Mouse (Mus musculus) megakaryocyte, adult 5-6 weeks (primary cell): ENCODE results near the gene Tst. TPM values are rescaled to one million over a fixed set of nuclear protein-coding genes. Genes with fewer than 3 reads are reported as not detected.

Experiments used
- ATAC-seq: 2 replicates; pipeline ENCODE4 v1.8.0; 2016; ENCODE audit warnings: mild to moderate bottlenecking, inconsistent platforms; ENCODE audit not compliant: poor library complexity, severe bottlenecking
- total RNA-seq, 2 experiments: library from RNA; stranded (forward) in 1 of 2; stranded (reverse) in 1 of 2; fragments of 153-499, 151-499 nt in 1 of 2; fragments of 221-1000, 200-1000 nt in 1 of 2; gene quantifications; 2 replicates each; pipeline versions ENCODE4 v1.2.3 to v1.2.4; 2015 to 2017

Gene Tst
- total RNA-seq, 2 experiments from 2014 or later = 3.3 to 9.8 TPM

DNA sequence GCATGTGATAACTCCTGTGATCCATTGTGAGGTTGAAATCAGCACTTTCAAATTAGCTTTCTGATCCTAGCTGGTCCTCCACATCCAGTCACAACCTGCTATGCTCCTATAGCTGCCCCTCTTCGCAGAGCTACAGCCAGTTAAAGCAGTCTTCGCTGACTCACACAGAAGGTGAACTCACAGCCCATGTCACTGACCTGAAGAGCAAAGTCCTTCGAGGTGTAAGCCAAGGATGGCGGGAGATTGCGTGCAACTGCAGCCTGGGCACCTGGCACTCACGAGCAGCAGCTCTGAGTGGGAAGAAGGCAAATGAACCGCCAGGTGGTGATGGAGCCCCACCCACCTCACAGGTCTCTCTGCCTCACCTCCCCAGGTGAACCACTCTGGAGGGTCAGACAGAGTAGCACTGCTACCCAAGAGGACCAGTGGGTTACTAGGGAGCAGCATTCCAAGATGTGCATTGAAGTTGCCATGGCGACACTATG is 10.2 kb downstream of the Tst start, which contains the start of gene Tex33:
Gene Tex33, minus strand, starts transcription at position 435 of the 485 bp plus-strand sequence.
- no peak for ATAC-seq

GRCm38 (mm10) chr15:78390855-78391254 is 14.9 kb downstream of the Tst start:
- ATAC-seq = peak; percentile 95

GRCm38 (mm10) chr15:78385564-78385963 is 20.1 kb downstream of the Tst start:
- ATAC-seq = no peak

GRCm38 (mm10) chr15:78384220-78385116 is 21.2 kb downstream of the Tst start:
- ATAC-seq = no peak

DNA sequence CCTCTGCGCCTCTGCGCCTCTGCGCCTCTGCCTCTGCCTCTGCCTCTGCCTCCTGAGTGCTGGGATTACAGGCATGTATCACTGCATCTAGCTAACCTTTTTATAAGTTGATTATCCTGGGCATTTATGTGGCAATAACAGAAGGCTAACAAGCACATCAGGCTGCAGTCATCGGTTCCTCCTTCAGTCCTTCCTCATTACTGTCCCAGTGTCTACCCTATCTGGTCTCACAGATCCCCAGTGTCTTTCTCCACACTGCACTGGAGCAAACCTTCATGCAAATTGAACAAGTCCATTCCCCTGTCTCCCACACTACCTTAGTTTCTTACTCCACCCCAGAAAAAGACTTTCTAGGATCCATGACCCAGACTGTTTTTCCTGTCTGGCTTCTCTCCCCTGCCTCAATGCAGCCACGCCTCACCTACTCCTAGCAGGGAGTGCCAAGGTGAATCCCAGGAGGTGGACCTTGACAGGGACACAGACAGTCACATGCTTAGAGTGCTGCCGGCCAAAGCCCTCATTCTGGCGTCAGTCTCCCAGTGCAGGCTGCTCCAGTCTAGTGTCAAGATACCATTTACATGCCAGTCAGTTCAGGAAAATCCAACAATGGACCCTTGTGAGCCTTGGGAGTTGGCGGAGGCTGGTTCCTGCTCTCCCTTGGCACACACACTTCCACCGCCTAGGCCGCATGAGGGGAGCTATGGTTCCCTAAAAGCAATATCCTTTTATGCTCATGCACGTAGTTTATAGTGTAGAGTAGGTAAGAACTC is 22.1 kb downstream of the Tst start:
- peak; percentile 87 for ATAC-seq

DNA sequence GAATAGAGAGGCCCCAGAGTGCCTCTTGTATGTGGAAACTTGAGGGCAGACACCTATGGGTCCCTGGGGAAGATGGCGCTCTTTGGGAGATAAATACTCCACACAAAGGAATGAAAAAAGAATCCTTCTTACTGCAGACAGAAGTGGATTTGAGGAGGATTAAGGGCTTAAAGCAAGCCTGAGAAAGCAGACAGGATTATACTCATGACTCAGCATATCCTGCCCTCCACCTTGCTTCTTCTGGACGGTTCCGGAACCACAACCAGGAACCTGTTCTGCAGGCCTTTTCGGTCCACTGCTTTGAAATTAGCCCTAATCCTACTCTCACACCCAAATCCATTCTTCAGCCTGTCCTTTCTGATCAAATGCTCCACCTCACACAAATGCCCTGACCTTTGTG is 23.6 kb downstream of the Tst start:
- no peak for ATAC-seq

DNA sequence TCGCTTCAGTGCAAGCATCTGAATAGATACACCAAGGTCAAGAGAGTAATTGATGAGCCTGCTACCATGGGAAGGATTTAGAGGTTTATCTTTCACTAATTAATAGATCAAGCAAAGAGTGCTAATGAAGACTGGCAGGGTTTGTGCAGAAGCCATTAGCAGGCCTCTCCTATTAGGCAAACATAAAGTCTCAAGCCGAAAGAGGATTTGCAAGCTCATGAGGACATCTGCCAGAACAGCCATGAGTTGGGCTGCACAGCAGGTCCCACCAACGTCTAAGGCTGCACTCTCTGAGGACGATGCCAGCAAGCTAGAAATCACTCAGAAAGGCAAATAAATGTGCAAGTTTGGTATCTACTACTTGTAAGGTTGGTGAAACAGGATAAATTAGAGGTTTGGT is 25.0 kb downstream of the Tst start:
- no peak for ATAC-seq

DNA sequence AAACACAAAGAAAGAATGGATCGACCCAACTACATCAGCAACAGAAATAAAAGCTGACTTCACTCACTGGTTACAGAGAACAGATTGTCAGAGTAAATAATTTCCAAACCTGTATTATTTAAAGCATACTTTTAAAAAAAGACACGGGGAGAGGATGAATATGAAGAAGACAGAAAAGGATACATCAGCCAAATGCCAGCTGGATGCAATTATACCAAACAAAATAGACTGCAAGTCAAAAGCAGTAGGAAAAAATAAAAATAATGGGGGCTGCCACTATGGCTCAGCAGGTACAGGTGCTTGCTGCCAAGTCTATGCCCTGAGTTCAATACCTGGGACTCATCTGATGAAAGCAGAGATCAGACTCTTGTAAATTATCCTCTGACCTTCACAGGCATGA is 25.5 kb downstream of the Tst start:
- ATAC-seq = no peak

DNA sequence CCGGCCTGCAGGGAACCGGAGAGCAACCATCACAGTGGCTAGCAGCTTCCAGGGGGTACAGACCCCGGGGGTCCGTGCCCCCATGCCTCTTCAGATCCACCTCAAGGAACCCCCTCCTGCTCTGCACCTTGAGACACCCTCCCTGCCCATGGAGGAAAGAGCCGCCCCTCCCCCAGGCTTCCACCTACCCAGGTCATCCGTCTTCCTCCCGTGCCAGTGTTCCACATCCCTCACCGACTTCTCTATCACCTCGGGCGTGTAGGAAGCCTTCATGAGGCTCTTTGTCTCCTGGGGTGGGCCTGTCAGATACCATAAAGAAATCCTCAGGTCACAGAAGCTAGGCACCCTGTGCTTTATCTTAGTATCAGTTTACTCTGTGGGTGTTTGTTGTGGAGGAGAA is 27.2 kb downstream of the Tst start:
- no peak for ATAC-seq

DNA sequence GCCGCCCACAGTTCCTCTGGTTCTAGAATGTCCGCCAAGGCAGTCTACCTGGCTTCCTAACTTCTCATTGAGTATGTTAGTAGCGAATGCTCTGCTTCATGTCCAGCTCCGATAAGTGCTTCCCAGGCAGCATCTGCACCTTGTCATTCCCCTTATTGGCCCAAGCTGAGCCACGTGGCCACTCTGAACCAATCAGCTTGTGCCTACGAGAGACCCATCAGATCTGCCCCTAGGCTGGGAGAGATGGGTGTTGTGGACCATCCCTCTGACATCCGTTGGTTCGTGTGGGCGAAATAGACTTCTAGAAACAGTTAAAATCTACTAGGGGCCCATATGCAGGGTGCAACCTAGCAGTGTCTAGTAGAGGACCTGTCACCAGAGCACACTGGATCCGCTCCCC is 27.8 kb downstream of the Tst start:
- ATAC-seq = no peak

- ATAC-seq = no peak
These were observed 31.5 kb downstream of the Tst start for GRCm38 (mm10) chr15:78374204-78374603.

DNA sequence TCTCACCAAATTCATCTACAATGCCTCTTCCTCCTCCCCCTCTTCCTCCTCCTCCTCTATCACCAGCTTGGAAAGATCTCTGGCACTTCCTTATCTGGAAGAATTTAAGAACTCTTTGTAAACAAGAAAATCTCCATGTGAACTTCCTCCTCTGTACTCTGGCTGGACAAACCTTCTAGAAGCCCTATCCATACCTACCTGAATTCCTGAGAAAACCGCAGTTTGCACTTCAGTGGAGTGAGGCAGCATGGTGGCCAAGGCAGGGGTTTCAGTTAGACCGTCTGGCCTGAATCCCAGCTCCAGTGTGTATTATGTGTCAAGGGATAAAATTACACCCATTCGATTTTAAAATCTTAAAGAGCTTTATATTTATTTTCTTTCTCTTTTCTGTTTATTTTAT is 32.9 kb downstream of the Tst start:
- ATAC-seq = no peak

GRCm38 (mm10) chr15:78369641-78370040 is 36.1 kb downstream of the Tst start:
- no peak for ATAC-seq

DNA sequence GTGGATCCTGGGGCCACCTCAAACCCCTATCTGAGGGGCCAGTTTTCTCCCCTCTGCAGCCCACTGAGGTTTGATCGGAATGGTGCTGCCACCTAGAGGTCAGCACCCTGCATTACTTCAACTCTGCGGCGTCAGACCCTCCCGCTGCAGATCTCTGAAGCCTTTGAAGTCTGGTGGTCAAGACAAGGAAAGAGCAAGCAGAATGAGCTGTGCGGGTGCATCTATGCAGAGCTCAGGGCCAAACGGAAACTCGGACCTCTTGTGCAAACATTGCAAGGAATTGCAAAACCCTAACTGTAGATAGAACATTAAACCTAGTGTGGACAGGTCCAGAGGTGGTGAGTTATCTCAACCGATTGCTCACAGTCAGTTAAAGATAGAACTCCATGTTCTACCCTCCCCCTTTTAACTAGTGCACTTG is 36.8 kb downstream of the Tst start:
- peak; percentile 95 for ATAC-seq

DNA sequence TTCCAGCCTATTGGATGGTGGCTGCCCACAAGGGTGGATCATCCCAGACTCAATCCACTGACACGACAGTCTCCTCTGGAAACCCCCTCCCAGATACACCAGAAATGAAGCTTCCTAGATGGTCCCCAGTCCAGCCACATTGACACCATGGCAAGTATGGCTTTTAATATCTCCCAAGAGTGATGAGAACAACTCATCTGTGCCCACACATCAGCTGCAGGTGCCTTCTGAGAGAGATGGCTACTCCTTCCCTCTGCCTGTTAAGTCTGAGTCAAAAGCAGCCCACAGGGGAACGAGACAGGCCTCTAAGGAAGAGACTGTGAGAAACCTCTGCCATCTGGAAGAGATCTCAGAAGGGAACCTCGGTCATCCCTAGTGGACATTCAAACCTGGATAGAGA is 37.9 kb downstream of the Tst start:
- no peak for ATAC-seq

DNA sequence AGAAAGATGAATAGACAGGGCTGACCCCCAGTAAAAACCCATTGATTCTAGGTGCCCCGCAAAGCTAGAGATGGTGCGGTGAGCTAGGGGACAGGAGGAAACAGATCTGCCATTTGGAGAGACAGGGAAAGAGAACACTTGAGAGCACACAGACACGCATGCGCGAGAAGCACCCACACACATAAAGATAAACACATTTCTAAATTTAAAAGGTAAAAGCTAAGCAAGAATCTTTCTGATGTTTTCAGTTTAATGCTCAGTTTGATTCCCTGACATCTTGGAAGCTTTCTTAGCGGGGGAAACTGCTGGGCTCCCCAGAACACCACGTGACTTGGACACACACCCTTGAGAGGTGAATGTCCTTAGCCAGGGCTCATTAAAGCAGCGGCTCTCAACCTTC is 38.8 kb downstream of the Tst start:
- ATAC-seq = no peak

DNA sequence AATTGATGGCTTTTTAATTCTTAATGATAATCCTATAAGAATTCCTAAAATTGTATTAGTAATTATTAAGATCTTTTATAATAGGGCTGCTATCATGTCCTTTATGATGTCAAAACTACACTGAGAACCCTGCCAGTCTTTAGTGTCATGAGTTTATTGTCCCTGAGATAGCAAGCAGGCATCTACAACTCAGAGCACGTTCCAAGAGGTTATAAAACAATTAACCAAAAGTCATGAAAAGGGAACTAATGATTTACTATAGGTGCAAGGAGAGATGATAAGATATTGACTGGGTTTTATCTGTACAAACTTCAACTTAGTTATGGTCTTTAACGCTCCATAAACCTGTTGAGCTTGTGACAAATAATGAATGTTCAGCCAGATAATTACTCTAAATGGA is 39.8 kb downstream of the Tst start:
- ATAC-seq = no peak

DNA sequence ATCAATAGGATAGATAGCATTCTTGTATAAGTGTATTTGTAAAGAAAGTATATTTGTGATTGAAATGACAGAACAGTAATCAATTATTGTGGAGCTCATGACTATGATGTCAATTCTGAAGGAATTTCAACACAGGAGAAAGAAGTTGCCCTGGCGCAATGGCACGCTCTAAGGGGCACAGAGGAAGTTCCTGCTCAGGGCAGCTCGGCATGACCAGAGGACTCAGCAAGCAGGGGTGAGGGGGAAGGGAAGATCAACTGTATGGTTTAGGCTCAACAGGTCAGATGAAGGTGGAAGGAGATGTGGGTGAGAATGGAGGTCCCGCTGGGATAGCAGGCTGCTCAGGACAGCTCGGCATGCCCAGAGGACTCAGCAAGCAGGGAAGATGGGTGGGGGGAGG is 50.2 kb downstream of the Tst start:
- ATAC-seq = peak; percentile 94

GRCm38 (mm10) chr15:78354958-78355357 is 50.7 kb downstream of the Tst start:
- ATAC-seq = peak; percentile 62

DNA sequence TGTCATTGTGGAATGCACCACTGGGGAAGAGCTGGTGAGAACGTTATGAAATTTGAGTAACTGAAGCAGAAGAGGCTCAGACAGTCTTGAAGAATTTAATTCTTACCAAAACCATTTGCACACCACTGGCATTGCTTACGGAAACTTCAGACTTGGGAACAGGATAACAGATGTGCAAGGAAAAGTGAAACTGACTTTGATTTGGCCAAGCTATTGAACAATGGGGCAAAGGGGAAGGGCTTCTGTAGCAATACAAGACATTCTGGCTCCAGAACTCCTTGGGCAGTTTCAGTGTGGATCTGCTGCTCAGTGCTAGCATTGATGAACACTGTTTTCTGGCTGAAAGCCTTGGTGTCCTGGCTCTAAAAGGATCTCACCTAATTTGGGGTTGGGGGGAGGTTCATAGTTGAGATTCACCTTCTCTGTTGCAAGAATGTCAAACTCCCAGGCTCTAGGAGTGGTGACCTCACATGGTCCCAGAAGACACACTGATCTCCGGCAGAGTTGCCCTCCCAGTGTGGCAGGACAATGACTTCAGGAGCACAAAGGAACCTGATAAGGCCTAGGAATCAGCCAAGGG is 54.0 kb downstream of the Tst start:
- no peak for ATAC-seq
